Mouse (Mus musculus): ENCODE measurements around the gene Anapc7.

DNA sequence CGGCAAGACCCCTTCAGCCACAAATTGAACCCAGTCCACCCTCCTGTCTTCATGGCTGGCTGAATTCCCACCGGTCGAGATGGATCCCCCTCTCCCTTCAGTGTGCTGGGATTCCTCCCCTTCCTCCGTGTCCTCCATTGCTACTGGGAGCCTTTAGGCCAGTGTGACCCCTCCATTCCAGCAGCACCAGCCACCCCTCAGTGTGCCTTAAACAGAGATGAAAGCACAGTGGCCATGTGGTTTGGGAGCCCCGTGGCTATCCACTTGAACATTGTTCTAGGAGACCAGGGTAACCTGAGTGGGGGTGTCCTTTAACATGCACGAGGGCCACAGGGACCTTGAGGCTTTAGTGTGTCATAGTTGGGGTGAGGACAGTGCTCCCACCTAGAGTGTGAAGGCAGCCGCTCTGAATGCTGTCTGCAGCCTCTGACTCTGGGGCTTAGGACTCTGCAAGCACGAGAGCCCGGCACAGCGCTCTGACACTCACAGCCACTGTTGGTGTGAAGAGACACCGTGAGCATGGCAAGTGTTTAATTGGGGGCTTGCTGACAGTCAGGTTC, 23.6 kb downstream of the Anapc7 start:
- TF ChIP-seq CTCF (IDR thresholded peaks at IDR 0.05) (no peak), EP300 (IDR thresholded peaks at IDR 0.05) (no peak)
